In genomic region chr6:51036074-51036473, GRCm38 (mm10) we compare ENCODE assay signal across 15 mouse cellular contexts.
A peak's percentile ranks its signal among the peaks of the same experiment; 100 is the strongest.
DNase-seq lines count a peak whose midpoint lies in the region; ATAC-seq lines count a peak whose summit lies in the region.
"Had no signal": no experiment of that assay in that cellular context is flagged by ENCODE, and none has a peak within 500 bp of the region (broad histone marks: within the 10 kb centered on the region; RNA-seq: fewer than 3 reads in every experiment).

No protein-coding gene starts in this region.

- no peak overlapping the region for H3K4me3 ChIP-seq in hindbrain, embryonic 14.5 days (replicated peaks; ENCODE audit: low read length)
- no peak overlapping the region for H3K4me3 ChIP-seq in hindbrain, embryonic 16.5 days (ENCODE audit: low read length)
- no peak overlapping the region for H3K4me3 ChIP-seq in lung, embryonic 15.5 days
- no peak overlapping the region for H3K4me3 ChIP-seq in embryonic facial prominence, embryonic 14.5 days (ENCODE audit: low read depth, low read length)
- H3K4me3 ChIP-seq: hindbrain, embryonic 15.5 days; limb, embryonic 13.5 days; neural tube, embryonic 15.5 days had no signal

- no peaks in the 10 kb centered on the region for H3K36me3 ChIP-seq in hindbrain, embryonic 14.5 days (replicated peaks; ENCODE audit: control insufficient read depth, insufficient read depth)
- no peaks in the 10 kb centered on the region for H3K36me3 ChIP-seq in hindbrain, embryonic 16.5 days (ENCODE audit: control insufficient read depth, insufficient read depth, low read length)
- H3K36me3 ChIP-seq in lung, embryonic 15.5 days, result no peaks in the 10 kb centered on the region
- no peaks in the 10 kb centered on the region for H3K36me3 ChIP-seq in embryonic facial prominence, embryonic 14.5 days (ENCODE audit: control insufficient read depth, insufficient read depth, low read length)
- H3K36me3 ChIP-seq: hindbrain, embryonic 15.5 days; limb, embryonic 13.5 days; neural tube, embryonic 15.5 days had no signal

- DNase-seq in hindbrain, embryonic 14.5 days (ENCODE audit: low spot score), result no peak
- no peak for DNase-seq in lung, adult 18-20 months
- no peak for DNase-seq in embryonic facial prominence, embryonic 14.5 days (ENCODE audit: low spot score)
- DNase-seq in ovary, postnatal 10 days (ENCODE audit: low spot score), result no peak
- no peak for DNase-seq in layer of hippocampus, postnatal 14 days (ENCODE audit: low spot score in 2 of 2)
- DNase-seq: adrenal gland, adult 2 months; cerebellum, adult 8-10 months; retina, postnatal 1 day had no signal

- H3K27ac ChIP-seq in hindbrain, embryonic 14.5 days, result peak overlapping the region; percentile 27; the same call in 1 of the 2 replicates
- no peak overlapping the region for H3K27ac ChIP-seq in hindbrain, embryonic 16.5 days (ENCODE audit: low read depth, low read length)
- H3K27ac ChIP-seq in lung, embryonic 15.5 days, result peak overlapping the region; percentile 34; the same call in 1 of the 2 replicates
- H3K27ac ChIP-seq in embryonic facial prominence, embryonic 14.5 days (replicated peaks; ENCODE audit: low read depth, low read length), result peak overlapping the region; percentile 34; the same call in 1 of the 2 replicates
- H3K27ac ChIP-seq: hindbrain, embryonic 15.5 days; limb, embryonic 13.5 days; liver, embryonic 14.5 days; neural tube, embryonic 15.5 days had no signal

- no peaks in the 10 kb centered on the region for H3K9me3 ChIP-seq in hindbrain, embryonic 14.5 days (ENCODE audit: control insufficient read depth, low read length)
- no peaks in the 10 kb centered on the region for H3K9me3 ChIP-seq in hindbrain, embryonic 16.5 days (ENCODE audit: control insufficient read depth, low read length)
- no peaks in the 10 kb centered on the region for H3K9me3 ChIP-seq in lung, embryonic 15.5 days
- H3K9me3 ChIP-seq in embryonic facial prominence, embryonic 14.5 days (ENCODE audit: control insufficient read depth, low read length), result no peaks in the 10 kb centered on the region
- H3K9me3 ChIP-seq: hindbrain, embryonic 15.5 days; limb, embryonic 13.5 days; neural tube, embryonic 15.5 days had no signal

- no peaks in the 10 kb centered on the region for H3K27me3 ChIP-seq in hindbrain, embryonic 14.5 days (ENCODE audit: control insufficient read depth, insufficient read depth, low read length)
- no peaks in the 10 kb centered on the region for H3K27me3 ChIP-seq in hindbrain, embryonic 16.5 days (replicated peaks; ENCODE audit: control insufficient read depth, insufficient read depth, low read length)
- H3K27me3 ChIP-seq in lung, embryonic 15.5 days, result no peaks in the 10 kb centered on the region
- no peaks in the 10 kb centered on the region for H3K27me3 ChIP-seq in embryonic facial prominence, embryonic 14.5 days (replicated peaks; ENCODE audit: control insufficient read depth, insufficient read depth, low read length)
- H3K27me3 ChIP-seq: hindbrain, embryonic 15.5 days; neural tube, embryonic 15.5 days had no signal

- WGBS in hindbrain, embryonic 14.5 days, result 65% methylated on average over 4 of the region's 4 CpGs
- WGBS in hindbrain, embryonic 16.5 days, result 54% methylated on average over 4 of the region's 4 CpGs
- WGBS in lung, embryonic 15.5 days, result 33% methylated on average over 4 of the region's 4 CpGs
- 55% methylated on average over 4 of the region's 4 CpGs for WGBS in embryonic facial prominence, embryonic 14.5 days

- H3K4me2 ChIP-seq in hindbrain, embryonic 14.5 days (replicated peaks), result no peak overlapping the region
- H3K4me2 ChIP-seq in hindbrain, embryonic 16.5 days (ENCODE audit: low read length), result no peak overlapping the region
- no peak overlapping the region for H3K4me2 ChIP-seq in lung, embryonic 15.5 days
- no peak overlapping the region for H3K4me2 ChIP-seq in embryonic facial prominence, embryonic 14.5 days (ENCODE audit: low read depth, low read length)
- H3K4me2 ChIP-seq: hindbrain, embryonic 15.5 days; limb, embryonic 13.5 days; neural tube, embryonic 15.5 days had no signal

- H3K9ac ChIP-seq in hindbrain, embryonic 14.5 days, result no peak overlapping the region
- H3K9ac ChIP-seq in hindbrain, embryonic 16.5 days (ENCODE audit: low read depth, low read length), result no peak overlapping the region
- no peak overlapping the region for H3K9ac ChIP-seq in lung, embryonic 15.5 days
- no peak overlapping the region for H3K9ac ChIP-seq in embryonic facial prominence, embryonic 14.5 days (ENCODE audit: low read depth, low read length)
- H3K9ac ChIP-seq: hindbrain, embryonic 15.5 days; limb, embryonic 13.5 days; liver, embryonic 14.5 days; neural tube, embryonic 15.5 days had no signal

- 0 out of 2 replicates have a peak, but pooled peaks cover 3% of the 10 kb centered on the region for H3K4me1 ChIP-seq in hindbrain, embryonic 14.5 days (replicated peaks; ENCODE audit: control insufficient read depth, insufficient read depth, low read length)
- H3K4me1 ChIP-seq in hindbrain, embryonic 16.5 days (ENCODE audit: control insufficient read depth, insufficient read depth, low read depth, low read length), result peaks cover 2% of the 10 kb centered on the region; the same call in 1 of the 2 replicates
- H3K4me1 ChIP-seq in lung, embryonic 15.5 days, result peaks cover 18% of the 10 kb centered on the region
- 0 out of 2 replicates have a peak, but pooled peaks cover 4% of the 10 kb centered on the region for H3K4me1 ChIP-seq in embryonic facial prominence, embryonic 14.5 days (ENCODE audit: control insufficient read depth, insufficient read depth, low read length)
- H3K4me1 ChIP-seq: hindbrain, embryonic 15.5 days had no signal

- ATAC-seq in hindbrain, embryonic 14.5 days (ENCODE audit: low FRiP score), result no peak
- ATAC-seq in hindbrain, embryonic 16.5 days, result no peak
- 0 out of 2 replicates have a peak, but pooled peaks have one; percentile 27 for ATAC-seq in lung, embryonic 15.5 days (ENCODE audit: borderline replicate concordance, extremely low read depth, low FRiP score, low TSS enrichment)
- ATAC-seq in embryonic facial prominence, embryonic 14.5 days (ENCODE audit: low read depth), result no peak
- ATAC-seq: midbrain, embryonic 16.5 days had no signal
